Mouse (Mus musculus): ENCODE results near the gene Traip. TPM values are rescaled to one million over a fixed set of nuclear protein-coding genes. Genes with fewer than 3 reads are reported as not detected.
"Not testable (repeated sequence)": the region's sequence is repeated elsewhere in the genome, so short reads cannot be mapped to it uniquely, and the experiment has no call there.

The Traip gene
- total RNA-seq, 2 experiments from 2014 or later, result 7.8 to 16.5 TPM

- intact Hi-C loops (cut with DNase I), result no loop called here
Observed at GRCm38 (mm10) chr9:107987950-107988349, 38.0 kb downstream of the Traip start.

GRCm38 (mm10) chr9:107992197-107992596 is 42.3 kb downstream of the Traip start, which contains the start of gene Cdhr4:
Gene Cdhr4 (plus strand): TSS chr9:107992497.
- intact Hi-C loops (cut with DNase I), result no loop called here
- no peak for DNase-seq (ENCODE audit: low spot score in 2 of 2)

More at GRCm38 (mm10) chr9:107987950-107988349, 38.0 kb downstream of the Traip start:
- DNase-seq (ENCODE audit: low spot score in 2 of 2), result no peak

- no peak for DNase-seq (ENCODE audit: low spot score in 2 of 2)
- intact Hi-C loops (cut with DNase I), result no loop called here
Observed at GRCm38 (mm10) chr9:107993013-107993412, 43.1 kb downstream of the Traip start.

GRCm38 (mm10) chr9:107994464-107994863 is 44.5 kb downstream of the Traip start:
- no peak for DNase-seq (ENCODE audit: low spot score in 2 of 2)
- intact Hi-C loops (cut with DNase I), result no loop called here

GRCm38 (mm10) chr9:107995513-107995912 is 45.6 kb downstream of the Traip start:
- intact Hi-C loops (cut with DNase I), result no loop called here
- no peak for DNase-seq (ENCODE audit: low spot score in 2 of 2)

GRCm38 (mm10) chr9:107996049-107996448 is 46.1 kb downstream of the Traip start, which contains the start of gene Gm20662:
Gene Gm20662 (plus strand): TSS chr9:107996349.
- intact Hi-C loops (cut with DNase I), result no loop called here
- no peak for DNase-seq (ENCODE audit: low spot score in 2 of 2)

GRCm38 (mm10) chr9:108001922-108002770 is 52.2 kb downstream of the Traip start, which contains the start of gene Ip6k1:
Gene Ip6k1 (plus strand): TSS chr9:108002501.
- intact Hi-C loops (cut with DNase I), result no loop called here
- peak; percentile 100 for DNase-seq (ENCODE audit: low spot score in 2 of 2)

- DNase-seq (ENCODE audit: low spot score in 2 of 2), result no peak
- intact Hi-C loops (cut with DNase I), result no loop called here
Observed at GRCm38 (mm10) chr9:108002778-108003530, 53.0 kb downstream of the Traip start.

- intact Hi-C loops (cut with DNase I), result no loop called here
- DNase-seq (ENCODE audit: low spot score in 2 of 2), result no peak
Observed at GRCm38 (mm10) chr9:108003531-108003890, 53.6 kb downstream of the Traip start.

- intact Hi-C loops (cut with DNase I), result no loop called here
- no peak for DNase-seq (ENCODE audit: low spot score in 2 of 2)
Observed at GRCm38 (mm10) chr9:108008041-108008440, 58.1 kb downstream of the Traip start.

GRCm38 (mm10) chr9:108010385-108010784 is 60.4 kb downstream of the Traip start:
- intact Hi-C loops (cut with DNase I), result no loop called here
- DNase-seq (ENCODE audit: low spot score in 2 of 2), result no peak

- DNase-seq (ENCODE audit: low spot score in 2 of 2); intact Hi-C loops (cut with DNase I): not testable (repeated sequence)
Observed at GRCm38 (mm10) chr9:108013577-108013976, 63.6 kb downstream of the Traip start.

- intact Hi-C loops (cut with DNase I), result no loop called here
- DNase-seq (ENCODE audit: low spot score in 2 of 2), result peak; percentile 30 to 36
Observed at GRCm38 (mm10) chr9:108017127-108017526, 67.2 kb downstream of the Traip start.

- no peak for DNase-seq (ENCODE audit: low spot score in 2 of 2)
- intact Hi-C loops (cut with DNase I), result no loop called here
Observed at GRCm38 (mm10) chr9:108020741-108021140, 70.8 kb downstream of the Traip start.

Other genes starting within 250 kb of the Traip start
- 10 to 100 TPM; 16.6 to 17.2 TPM for gene Sema3f, start 239.7 kb upstream of the Traip start, total RNA-seq (2021)
- gene Rbm5, start 179.1 kb upstream of the Traip start, total RNA-seq (2021), result 100 to 1,000 TPM; 109 to 159 TPM
- gene Rbm6, start 76.9 kb upstream of the Traip start, total RNA-seq (2021), result 10 to 100 TPM; 48.3 to 72.1 TPM
- 10 to 100 TPM; 23.9 to 27.1 TPM for gene Mon1a, start 62.0 kb upstream of the Traip start, total RNA-seq (2021)
- 1 to 10 TPM in 1 of 2 experiments, under 1 TPM in 1; 0.81 to 2.6 TPM for gene Mst1r, start 43.3 kb upstream of the Traip start, total RNA-seq (2021)
- not detected for gene Actl11, start 21.7 kb upstream of the Traip start, total RNA-seq (2021)
- 100 to 1,000 TPM; 353 to 360 TPM for gene Camkv, start 14.5 kb upstream of the Traip start, total RNA-seq (2021)
- gene Uba7, start 25.4 kb downstream of the Traip start, total RNA-seq (2021), result 1 to 10 TPM; 2.4 to 3.9 TPM
- gene Gm20661, start 32.9 kb downstream of the Traip start, total RNA-seq (2021), result not detected
- gene Inka1, start 35.7 kb downstream of the Traip start, total RNA-seq (2021), result 1 to 10 TPM; 4.4 to 4.9 TPM
- 1 to 10 TPM in 1 of 2 experiments, under 1 TPM in 1; 0.79 to 1.4 TPM for gene Cdhr4, start 42.4 kb downstream of the Traip start, total RNA-seq (2021)
- 1 to 10 TPM in 1 of 2 experiments, not detected in 1; 2.3 TPM for gene Gm20662, start 46.2 kb downstream of the Traip start, total RNA-seq (2021)
- gene Ip6k1, start 52.4 kb downstream of the Traip start, total RNA-seq (2021), result 100 to 1,000 TPM; 196 to 205 TPM
- gene Gmppb, start 99.1 kb downstream of the Traip start, total RNA-seq (2021), result 10 to 100 TPM; 14.4 to 17.0 TPM
- gene Amigo3, start 103.0 kb downstream of the Traip start, total RNA-seq (2021), result 1 to 10 TPM; 1.7 to 1.8 TPM
- not detected for gene Mst1, start 130.3 kb downstream of the Traip start, total RNA-seq (2021)
- 100 to 1,000 TPM in 1 of 2 experiments, 10 to 100 TPM in 1; 77.6 to 107 TPM for gene Rnf123, start 133.2 kb downstream of the Traip start, total RNA-seq (2021)
- 10 to 100 TPM; 23.9 to 39.4 TPM for gene Apeh, start 144.5 kb downstream of the Traip start, total RNA-seq (2021)
- gene Bsn, start 240.2 kb downstream of the Traip start, total RNA-seq (2021), result 100 to 1,000 TPM; 269 to 307 TPM